Mouse (Mus musculus) left cerebral cortex, adult 2 months (tissue): Measurements from ENCODE around the gene Oxct2a. TPM values are rescaled to one million over a fixed set of nuclear protein-coding genes. Genes with fewer than 3 reads are reported as not detected.
"Not testable (repeated sequence)": the region's sequence is repeated elsewhere in the genome, so short reads cannot be mapped to it uniquely, and the experiment has no call there.

Experiments used
- DNase-seq, 2 experiments: peaks; one replicate each; pipeline ENCODE4 v3.0.0; 2021 to 2022; ENCODE audit warnings: low spot score in 2 of 2, mixed read lengths in 1 of 2; ENCODE audit errors: extremely low spot score in 1 of 2
- H3K27ac ChIP-seq: fragments of 200-600 bp; 2 replicates; pipeline ENCODE4 v1.8.1; 2022
- H3K4me3 ChIP-seq: fragments of 200-600 bp; 2 replicates; pipeline ENCODE4 v1.8.1; 2022
- CTCF ChIP-seq: fragments of 200-600 bp; IDR thresholded peaks from 2 replicates; pipeline ENCODE4 v1.8.1; 2022; ENCODE audit warnings: antibody characterized with exemption, mild to moderate bottlenecking, moderate library complexity
- intact Hi-C: fragments of 180-260 bp; cut with DNase I; formaldehyde crosslinking; loops from one replicate; pipeline ENCODE4 v1.15.1; 2025
- total RNA-seq, 2 experiments: library from RNA; stranded (reverse); gene quantifications; 2 replicates each; pipeline ENCODE4 v1.2.3; 2021

Oxct2a gene
- total RNA-seq, 2 experiments from 2014 or later: not detected

- DNase-seq: no peak
- intact Hi-C loops: loop anchor here (5.0 to 10.0 kb wide), 3 partner anchors 219 to 587 kb away; no protein-coding TSS in a partner anchor
- H3K27ac ChIP-seq: no peak overlapping the region
- no peak overlapping the region for H3K4me3 ChIP-seq
- no peak for TF ChIP-seq CTCF
Measured at GRCm38 (mm10) chr4:123308292-123308691, 15.1 kb downstream of the Oxct2a start.

GRCm38 (mm10) chr4:123306999-123307398 is 16.4 kb downstream of the Oxct2a start:
- DNase-seq: peak in 1 of 2 experiments; percentile 43
- intact Hi-C loops: loop anchor here (5.0 to 10.0 kb wide), 3 partner anchors 220 to 588 kb away; no protein-coding TSS in a partner anchor
- Histone ChIP-seq H3K27ac (no peak overlapping the region), H3K4me3 (no peak overlapping the region)
- no peak for TF ChIP-seq CTCF

- no peak overlapping the region for H3K4me3 ChIP-seq
- intact Hi-C loops: loop anchor here (5.0 to 10.0 kb wide), 3 partner anchors 222 to 589 kb away; no protein-coding TSS in a partner anchor
- H3K27ac ChIP-seq: no peak overlapping the region
- TF ChIP-seq CTCF: peak; percentile 85
- DNase-seq: peak in 1 of 2 experiments; percentile 20
Measured at GRCm38 (mm10) chr4:123305789-123306188, 17.6 kb downstream of the Oxct2a start.

GRCm38 (mm10) chr4:123298980-123299670 is 24.3 kb downstream of the Oxct2a start:
- no peak for DNase-seq
- Histone ChIP-seq H3K27ac (no peak overlapping the region), H3K4me3 (no peak overlapping the region)
- intact Hi-C loops: no loop called here
- no peak for TF ChIP-seq CTCF

GRCm38 (mm10) chr4:123298226-123298625 is 25.2 kb downstream of the Oxct2a start:
- Histone ChIP-seq H3K4me3 (no peak overlapping the region), H3K27ac (no peak overlapping the region)
- intact Hi-C loops: no loop called here
- DNase-seq: no peak
- TF ChIP-seq CTCF: no peak

- TF ChIP-seq CTCF: no peak
- intact Hi-C loops: no loop called here
- Histone ChIP-seq H3K27ac (no peak overlapping the region), H3K4me3 (no peak overlapping the region)
- DNase-seq: no peak
Measured at GRCm38 (mm10) chr4:123297195-123297960, 26.1 kb downstream of the Oxct2a start.

- no peak for DNase-seq
- H3K27ac ChIP-seq: no peak overlapping the region
- TF ChIP-seq CTCF: no peak
- no peak overlapping the region for H3K4me3 ChIP-seq
- intact Hi-C loops: no loop called here
Measured at GRCm38 (mm10) chr4:123296148-123296534, 27.3 kb downstream of the Oxct2a start.

GRCm38 (mm10) chr4:123295516-123296147 is 27.8 kb downstream of the Oxct2a start:
- Histone ChIP-seq H3K27ac (no peak overlapping the region), H3K4me3 (no peak overlapping the region)
- no peak for TF ChIP-seq CTCF
- no peak for DNase-seq
- intact Hi-C loops: no loop called here

GRCm38 (mm10) chr4:123295026-123295425 is 28.4 kb downstream of the Oxct2a start:
- DNase-seq, intact Hi-C loops, H3K4me3 ChIP-seq, H3K27ac ChIP-seq: not testable (repeated sequence)

- TF ChIP-seq CTCF: peak; percentile 17; the same call in 1 of the 2 replicates
- intact Hi-C loops: no loop called here
- Histone ChIP-seq H3K4me3 (no peak overlapping the region), H3K27ac (no peak overlapping the region)
- no peak for DNase-seq
Measured at GRCm38 (mm10) chr4:123293661-123294443, 29.6 kb downstream of the Oxct2a start.

GRCm38 (mm10) chr4:123292989-123293388 is 30.4 kb downstream of the Oxct2a start:
- DNase-seq: no peak
- H3K4me3 ChIP-seq: no peak overlapping the region
- no peak overlapping the region for H3K27ac ChIP-seq
- TF ChIP-seq CTCF: no peak
- intact Hi-C loops: no loop called here
